Mouse (Mus musculus): ENCODE measurements around the gene Rack1. TPM values are rescaled to one million over a fixed set of nuclear protein-coding genes. Genes with fewer than 3 reads are reported as not detected.
"Not testable (repeated sequence)": the region's sequence is repeated elsewhere in the genome, so short reads cannot be mapped to it uniquely, and the experiment has no call there.

Rack1 gene
- polyA plus RNA-seq, 1 experiment, result 3,051 TPM

DNA sequence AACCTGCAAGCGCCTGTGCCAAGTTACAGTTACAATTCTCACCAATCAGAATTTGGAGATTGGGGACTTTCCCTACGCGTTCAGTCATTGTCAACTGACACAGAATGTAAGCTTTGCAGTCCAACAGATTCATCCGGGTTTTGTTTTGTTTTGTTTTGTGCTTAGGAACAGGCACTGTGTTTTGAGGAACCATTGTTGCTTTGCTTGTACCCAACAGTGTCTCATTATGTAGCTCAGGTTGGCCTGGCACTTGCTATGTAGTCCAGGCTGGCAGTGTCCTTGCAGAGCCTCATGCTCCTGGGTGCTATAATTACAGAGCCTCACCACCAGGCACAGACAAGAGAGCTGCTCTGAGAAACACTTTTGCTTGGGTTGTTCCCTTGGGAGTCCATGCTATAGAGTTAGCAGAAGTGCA lies 42.3 kb downstream of the Rack1 start:
- no peaks in the 10 kb centered on the region for H3K27me3 ChIP-seq (ENCODE audit: control insufficient read depth, insufficient read depth, insufficient read length)
- H3K4me3 ChIP-seq (ENCODE audit: insufficient read depth, poor library complexity, severe bottlenecking), result no peak overlapping the region
- no peak overlapping the region for H3ac ChIP-seq (ENCODE audit: control insufficient read depth, insufficient read length, low read depth)
- H3K36me3 ChIP-seq (ENCODE audit: control insufficient read depth, insufficient read depth), result no peaks in the 10 kb centered on the region
- H3K79me2 ChIP-seq (ENCODE audit: control insufficient read depth, insufficient read depth), result no peaks in the 10 kb centered on the region
- no peak for TF ChIP-seq CTCF (IDR thresholded peaks at IDR 0.05; ENCODE audit: control insufficient read depth, insufficient read depth, insufficient read length)
- TF ChIP-seq USF1 (IDR thresholded peaks at IDR 0.05; ENCODE audit: low read depth), result no peak
- no peak for TF ChIP-seq CEBPB (IDR thresholded peaks at IDR 0.05; ENCODE audit: low read depth)
- no peak for TF ChIP-seq FOSL1 (IDR thresholded peaks at IDR 0.05; ENCODE audit: insufficient read depth, low read length, poor library complexity, severe bottlenecking)
- TF ChIP-seq MYOD1 (IDR thresholded peaks at IDR 0.05; ENCODE audit: control insufficient read depth, insufficient read length, low read depth), result no peak
- no peak for TF ChIP-seq MYOG (IDR thresholded peaks at IDR 0.05; ENCODE audit: control insufficient read depth, extremely low read depth, insufficient read length)
- no peak for TF ChIP-seq MAX (IDR thresholded peaks at IDR 0.05)
- no peaks in the 10 kb centered on the region for H3K79me3 ChIP-seq (ENCODE audit: low read depth)

DNA sequence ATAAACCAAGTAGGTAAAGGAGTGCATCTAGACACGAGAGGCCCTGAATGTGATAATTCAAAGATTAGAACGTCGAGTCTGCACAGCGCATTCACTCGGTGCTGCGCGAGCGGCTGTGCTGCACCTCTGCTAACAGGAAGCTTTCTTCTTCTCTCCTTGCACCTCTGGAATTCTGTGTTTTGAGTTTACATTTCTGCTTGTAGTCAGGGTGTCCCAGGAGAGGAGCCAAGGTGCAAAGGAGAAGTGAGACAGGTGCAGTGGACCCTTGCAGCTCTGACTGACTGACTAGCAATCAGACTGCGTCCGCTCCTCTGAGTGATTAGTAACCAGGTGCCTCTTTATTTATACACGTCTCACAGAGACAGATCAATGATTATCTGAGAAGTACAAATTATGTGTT lies 43.1 kb downstream of the Rack1 start:
- no peak for TF ChIP-seq MYOD1 (IDR thresholded peaks at IDR 0.05; ENCODE audit: control insufficient read depth, insufficient read length, low read depth)
- TF ChIP-seq MYOG (IDR thresholded peaks at IDR 0.05; ENCODE audit: control insufficient read depth, extremely low read depth, insufficient read length), result no peak
- TF ChIP-seq CTCF (IDR thresholded peaks at IDR 0.05; ENCODE audit: control insufficient read depth, insufficient read depth, insufficient read length), result no peak
- TF ChIP-seq MAX (IDR thresholded peaks at IDR 0.05), result no peak
- TF ChIP-seq USF1 (IDR thresholded peaks at IDR 0.05; ENCODE audit: low read depth), result no peak
- no peak for TF ChIP-seq CEBPB (IDR thresholded peaks at IDR 0.05; ENCODE audit: low read depth)
- TF ChIP-seq FOSL1 (IDR thresholded peaks at IDR 0.05; ENCODE audit: insufficient read depth, low read length, poor library complexity, severe bottlenecking), result no peak
- no peaks in the 10 kb centered on the region for H3K27me3 ChIP-seq (ENCODE audit: control insufficient read depth, insufficient read depth, insufficient read length)
- H3K4me3 ChIP-seq (ENCODE audit: insufficient read depth, poor library complexity, severe bottlenecking), result no peak overlapping the region
- no peaks in the 10 kb centered on the region for H3K36me3 ChIP-seq (ENCODE audit: control insufficient read depth, insufficient read depth)
- no peaks in the 10 kb centered on the region for H3K79me3 ChIP-seq (ENCODE audit: low read depth)
- H3K79me2 ChIP-seq (ENCODE audit: control insufficient read depth, insufficient read depth), result no peaks in the 10 kb centered on the region
- no peak overlapping the region for H3ac ChIP-seq (ENCODE audit: control insufficient read depth, insufficient read length, low read depth)

- Histone ChIP-seq H3K4me3 (ENCODE audit: insufficient read depth, poor library complexity, severe bottlenecking) (no peak overlapping the region), H3K27me3 (ENCODE audit: control insufficient read depth, insufficient read depth, insufficient read length) (no peaks in the 10 kb centered on the region), H3ac (ENCODE audit: control insufficient read depth, insufficient read length, low read depth) (no peak overlapping the region), H3K79me3 (ENCODE audit: low read depth) (no peaks in the 10 kb centered on the region), H3K36me3 (ENCODE audit: control insufficient read depth, insufficient read depth) (no peaks in the 10 kb centered on the region), H3K79me2 (ENCODE audit: control insufficient read depth, insufficient read depth) (no peaks in the 10 kb centered on the region)
- no peak for TF ChIP-seq CEBPB (IDR thresholded peaks at IDR 0.05; ENCODE audit: low read depth)
- TF ChIP-seq MYOG (IDR thresholded peaks at IDR 0.05; ENCODE audit: control insufficient read depth, extremely low read depth, insufficient read length), result no peak
- no peak for TF ChIP-seq MYOD1 (IDR thresholded peaks at IDR 0.05; ENCODE audit: control insufficient read depth, insufficient read length, low read depth)
- no peak for TF ChIP-seq FOSL1 (IDR thresholded peaks at IDR 0.05; ENCODE audit: insufficient read depth, low read length, poor library complexity, severe bottlenecking)
Observed at GRCm38 (mm10) chr11:48844309-48844708, 44.2 kb downstream of the Rack1 start.

- H3K4me3 ChIP-seq (ENCODE audit: insufficient read depth, poor library complexity, severe bottlenecking), result no peak overlapping the region
Observed at GRCm38 (mm10) chr11:48845244-48845815, 45.2 kb downstream of the Rack1 start.

GRCm38 (mm10) chr11:48846362-48846761 lies 46.2 kb downstream of the Rack1 start:
- H3K36me3 ChIP-seq (ENCODE audit: control insufficient read depth, insufficient read depth), result not testable (repeated sequence)

More at GRCm38 (mm10) chr11:48845244-48845815, 45.2 kb downstream of the Rack1 start:
- no peaks in the 10 kb centered on the region for H3K79me2 ChIP-seq (ENCODE audit: control insufficient read depth, insufficient read depth)
- H3K79me3 ChIP-seq (ENCODE audit: low read depth), result no peaks in the 10 kb centered on the region
- H3ac ChIP-seq (ENCODE audit: control insufficient read depth, insufficient read length, low read depth), result no peak overlapping the region
- no peaks in the 10 kb centered on the region for H3K27me3 ChIP-seq (ENCODE audit: control insufficient read depth, insufficient read depth, insufficient read length)
- TF ChIP-seq CTCF (IDR thresholded peaks at IDR 0.05; ENCODE audit: control insufficient read depth, insufficient read depth, insufficient read length) (no peak), FOSL1 (IDR thresholded peaks at IDR 0.05; ENCODE audit: insufficient read depth, low read length, poor library complexity, severe bottlenecking) (no peak), MYOG (IDR thresholded peaks at IDR 0.05; ENCODE audit: control insufficient read depth, extremely low read depth, insufficient read length) (no peak)
- no peaks in the 10 kb centered on the region for H3K36me3 ChIP-seq (ENCODE audit: control insufficient read depth, insufficient read depth)

GRCm38 (mm10) chr11:48846881-48847280 lies 46.7 kb downstream of the Rack1 start:
- H3K4me3 ChIP-seq (ENCODE audit: insufficient read depth, poor library complexity, severe bottlenecking), result no peak overlapping the region
- no peaks in the 10 kb centered on the region for H3K79me3 ChIP-seq (ENCODE audit: low read depth)
- H3ac ChIP-seq (ENCODE audit: control insufficient read depth, insufficient read length, low read depth), result no peak overlapping the region
- H3K79me2 ChIP-seq (ENCODE audit: control insufficient read depth, insufficient read depth), result no peaks in the 10 kb centered on the region
- H3K27me3 ChIP-seq (ENCODE audit: control insufficient read depth, insufficient read depth, insufficient read length), result no peaks in the 10 kb centered on the region
- H3K36me3 ChIP-seq (ENCODE audit: control insufficient read depth, insufficient read depth), result no peaks in the 10 kb centered on the region
- TF ChIP-seq MAX (IDR thresholded peaks at IDR 0.05) (no peak), CEBPB (IDR thresholded peaks at IDR 0.05; ENCODE audit: low read depth) (no peak), FOSL1 (IDR thresholded peaks at IDR 0.05; ENCODE audit: insufficient read depth, low read length, poor library complexity, severe bottlenecking) (no peak), MYOD1 (IDR thresholded peaks at IDR 0.05; ENCODE audit: control insufficient read depth, insufficient read length, low read depth) (no peak), MYOG (IDR thresholded peaks at IDR 0.05; ENCODE audit: control insufficient read depth, extremely low read depth, insufficient read length) (no peak), USF1 (IDR thresholded peaks at IDR 0.05; ENCODE audit: low read depth) (no peak), CTCF (IDR thresholded peaks at IDR 0.05; ENCODE audit: control insufficient read depth, insufficient read depth, insufficient read length) (no peak)

More at GRCm38 (mm10) chr11:48846362-48846761, 46.2 kb downstream of the Rack1 start:
- not testable (repeated sequence) for H3ac ChIP-seq (ENCODE audit: control insufficient read depth, insufficient read length, low read depth); H3K79me2 ChIP-seq (ENCODE audit: control insufficient read depth, insufficient read depth); H3K27me3 ChIP-seq (ENCODE audit: control insufficient read depth, insufficient read depth, insufficient read length); H3K79me3 ChIP-seq (ENCODE audit: low read depth); H3K4me3 ChIP-seq (ENCODE audit: insufficient read depth, poor library complexity, severe bottlenecking)
